Mouse (Mus musculus): ENCODE measurements at regions not wholly inside any gene's neighbourhood (a gene's known extent, or its start where the extent isn't known, plus 50 kb on each side); places are given as distances from the start of the nearest gene placed in this dataset.

- WGBS, result 68% methylated on average over 7 of the region's 7 CpGs
- H3K27ac ChIP-seq (ENCODE audit: low read depth, low read length), result no peak overlapping the region
- no peaks in the 10 kb centered on the region for H3K36me3 ChIP-seq (ENCODE audit: insufficient read depth)
- H3K4me1 ChIP-seq (ENCODE audit: insufficient read depth), result no peaks in the 10 kb centered on the region
- DNase-seq (peak; percentile 18), ATAC-seq (peak; percentile 25; the same call in 1 of the 2 replicates)
- no peak for TF ChIP-seq CTCF (IDR thresholded peaks at IDR 0.05; ENCODE audit: low read depth)
- no peaks in the 10 kb centered on the region for H3K9me3 ChIP-seq (ENCODE audit: low read length)
- H3K4me3 ChIP-seq (ENCODE audit: low read depth, low read length), result no peak overlapping the region
- no peak overlapping the region for H3K4me2 ChIP-seq (ENCODE audit: low read depth)
- H3K9ac ChIP-seq, result no peak overlapping the region
- no peaks in the 10 kb centered on the region for H3K27me3 ChIP-seq (ENCODE audit: insufficient read depth, low read length)
Observed at GRCm38 (mm10) chr5:6103107-6103506, 354.0 kb upstream of the Steap1 start.

All from forebrain, postnatal 0 days (tissue).